Mouse (Mus musculus) T-helper 2 cell (primary cell): ENCODE data around the gene Ugt8a.

ENCODE experiments used
- in situ Hi-C: fragments of 300-600 bp; cut with MboI, MseI; formaldehyde crosslinking; loops from one replicate; pipeline ENCODE4 v1.15.1; 2025; ENCODE audit warnings: high pct_unique_total_duplicates

Ugt8a gene

GRCm38 (mm10) chr3:125874371-125874770 is 64.0 kb downstream of the Ugt8a start:
- in situ Hi-C loops: no loop called here

DNA sequence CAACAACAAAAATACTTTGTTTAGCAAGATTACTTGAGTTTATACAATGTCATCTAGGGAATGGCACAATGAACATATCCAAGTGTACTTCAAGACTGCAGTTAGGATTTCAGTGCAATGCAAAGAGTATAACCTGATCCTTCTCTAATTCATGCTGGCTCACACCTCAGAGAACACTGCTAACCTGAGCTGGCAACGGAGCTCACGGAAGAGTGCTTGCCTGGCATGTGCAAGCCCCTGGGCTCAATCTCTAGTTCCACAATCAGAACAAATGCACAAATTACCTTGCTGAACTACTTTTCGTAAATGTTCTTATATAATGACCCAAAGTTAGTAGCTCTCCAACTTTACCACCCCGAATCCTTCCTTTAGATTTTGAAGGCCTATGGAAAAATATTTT is 68.5 kb downstream of the Ugt8a start:
- in situ Hi-C loops: no loop called here

GRCm38 (mm10) chr3:125861601-125862000 is 76.8 kb downstream of the Ugt8a start:
- in situ Hi-C loops: no loop called here

- in situ Hi-C loops: no loop called here
These were observed 89.1 kb downstream of the Ugt8a start for GRCm38 (mm10) chr3:125849163-125849872.

- in situ Hi-C loops: no loop called here
These were observed 110.4 kb downstream of the Ugt8a start for GRCm38 (mm10) chr3:125828051-125828450.

- in situ Hi-C loops: no loop called here
These were observed 111.2 kb downstream of the Ugt8a start for GRCm38 (mm10) chr3:125827256-125827655.

DNA sequence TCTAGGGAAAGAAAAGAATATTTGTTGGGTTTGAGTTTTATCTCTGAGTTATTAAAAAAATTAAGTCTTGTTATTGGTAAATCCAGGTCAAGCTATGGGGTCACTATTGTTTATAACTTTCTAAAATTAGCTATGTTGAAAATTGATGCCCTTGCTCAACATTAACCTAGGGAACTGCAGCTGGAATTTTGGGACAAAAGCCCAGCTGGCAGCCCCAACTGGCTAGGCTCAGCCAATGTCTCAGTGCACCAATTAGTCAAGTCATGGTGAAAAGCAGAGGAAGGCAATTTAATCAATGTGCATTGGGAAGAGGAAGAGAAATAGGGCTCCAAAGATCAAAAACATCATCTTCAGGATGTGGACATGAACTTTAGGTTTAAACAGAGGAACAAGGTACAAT is 118.7 kb downstream of the Ugt8a start:
- in situ Hi-C loops: no loop called here
